Mouse (Mus musculus) lung, embryonic 14.5 days (tissue): Measurements from ENCODE around the gene Fam219a. TPM values are rescaled to one million over a fixed set of nuclear protein-coding genes. Genes with fewer than 3 reads are reported as not detected.

Source experiments
- ATAC-seq: fragments of 200-750 bp; cut with Nextera tagmentation; 2 replicates; pipeline ENCODE4 v1.8.0; 2017; ENCODE audit warnings: mild to moderate bottlenecking, moderate TSS enrichment, moderate library complexity; ENCODE audit not compliant: insufficient read depth
- DNase-seq: peaks from one replicate; pipeline ENCODE4 v3.0.0-alpha.2; 2015
- H3K27ac ChIP-seq: fragments of 300-500 bp; sonication (generic); 2 replicates; pipeline ENCODE4 v1.5.1; 2014; ENCODE audit warnings: low read depth, mild to moderate bottlenecking, moderate library complexity
- H3K27me3 ChIP-seq: fragments of 300-500 bp; sonication (generic); 2 replicates; pipeline ENCODE4 v1.6.1; 2014; ENCODE audit warnings: low read length, control low read depth; ENCODE audit not compliant: insufficient read depth
- H3K36me3 ChIP-seq: fragments of 300-500 bp; sonication (generic); 2 replicates; pipeline ENCODE4 v1.6.1; 2014; ENCODE audit warnings: control low read depth; ENCODE audit not compliant: insufficient read depth
- H3K4me1 ChIP-seq: fragments of 300-500 bp; sonication (generic); 2 replicates; pipeline ENCODE4 v1.6.1; 2014; ENCODE audit warnings: antibody characterized with exemption, control low read depth; ENCODE audit not compliant: insufficient read depth
- H3K4me2 ChIP-seq: fragments of 300-500 bp; sonication (generic); 2 replicates; pipeline ENCODE4 v1.6.1; 2014; ENCODE audit warnings: mild to moderate bottlenecking
- H3K4me3 ChIP-seq: fragments of 300-500 bp; sonication (generic); 2 replicates; pipeline ENCODE4 v1.5.1; 2014; ENCODE audit warnings: low read depth, low read length
- H3K9ac ChIP-seq: fragments of 300-500 bp; sonication (generic); 2 replicates; pipeline ENCODE4 v1.6.1; 2014
- H3K9me3 ChIP-seq: fragments of 300-500 bp; sonication (generic); 2 replicates; pipeline ENCODE4 v1.6.1; 2016; ENCODE audit warnings: low read depth, low read length, control low read depth
- CTCF ChIP-seq: IDR thresholded peaks from 2 replicates; pipeline ENCODE4 v1.5.1; 2016; ENCODE audit warnings: antibody characterized with exemption, low read depth
- WGBS: fragments of 180-500 bp; shearing (Covaris S2); extraction: QIAGEN DNeasy Blood & Tissue Kit; methylation state at CpG from one replicate; pipeline ENCODE4 v1.1.7; 2014; 5-methylcytosine and 5-hydroxymethylcytosine counted together
- polyA plus RNA-seq: library from polyadenylated mRNA; unstranded; fragments of >200 nt; fragmentation: Nextera tagmentation; extraction: Ambion mirVana; gene quantifications from 2 replicates; pipeline ENCODE4 v1.2.1, GENCODE M21; 2014

The Fam219a gene
- polyA plus RNA-seq, 1 experiment from 2014 or later: 2.0 TPM

DNA sequence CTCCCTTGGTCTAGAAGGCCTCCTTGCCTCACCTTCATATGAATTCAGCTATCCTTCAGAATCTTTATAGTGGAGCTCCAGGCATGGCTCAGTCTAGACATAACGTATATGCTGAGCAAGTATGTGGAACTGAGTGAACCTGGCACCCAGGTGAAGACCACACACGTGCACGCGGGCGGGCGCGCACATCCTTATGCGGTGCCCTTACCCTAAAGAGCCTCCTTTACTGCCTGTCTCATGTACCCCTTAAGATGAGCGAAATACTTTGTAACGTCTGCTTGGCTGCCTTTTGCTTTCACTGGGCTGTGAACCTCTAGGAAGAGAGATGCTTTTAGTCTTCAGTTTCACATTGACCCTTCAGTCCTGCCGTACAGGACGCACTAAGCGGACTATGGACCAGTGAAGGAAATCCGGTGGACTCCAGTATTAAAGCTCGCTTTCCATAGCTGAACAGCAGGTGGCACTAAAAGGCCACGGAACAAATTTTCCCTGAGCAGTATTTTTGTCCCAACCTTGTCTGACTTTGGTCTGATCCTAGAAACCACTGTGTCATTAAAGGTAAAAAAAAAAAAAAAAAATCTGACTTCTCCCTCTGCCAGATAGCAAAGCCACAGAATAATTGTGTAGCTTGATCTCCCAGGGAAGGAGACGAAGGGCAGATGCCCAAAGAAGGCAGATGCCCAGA lies 100.8 kb downstream of the Fam219a start:
- WGBS: 58% methylated on average over 17 of the region's 17 CpGs
- no peaks in the 10 kb centered on the region for H3K36me3 ChIP-seq
- no peak overlapping the region for H3K27ac ChIP-seq
- no peak overlapping the region for H3K9ac ChIP-seq
- H3K9me3 ChIP-seq: no peaks in the 10 kb centered on the region
- no peak for ATAC-seq
- no peak overlapping the region for H3K4me2 ChIP-seq
- H3K4me3 ChIP-seq: no peak overlapping the region
- TF ChIP-seq CTCF: peak; percentile 70
- no peaks in the 10 kb centered on the region for H3K4me1 ChIP-seq
- peak; percentile 87 for DNase-seq
- H3K27me3 ChIP-seq: no peaks in the 10 kb centered on the region

Other genes starting within 250 kb of the Fam219a start
- gene Ubap1, start 220.5 kb downstream of the Fam219a start, polyA plus RNA-seq: 47.7 and 53.8 TPM in 2 replicates
- gene Kif24, start 104.7 kb downstream of the Fam219a start, polyA plus RNA-seq: 8.1 and 8.6 TPM in 2 replicates
- 55.1 and 59.7 TPM in 2 replicates for gene Nudt2, start 104.4 kb downstream of the Fam219a start, polyA plus RNA-seq
- 3.3 and 3.6 TPM in 2 replicates for gene AI464131, start 66.5 kb downstream of the Fam219a start, polyA plus RNA-seq
- 0.46 and 0.92 TPM in 2 replicates for gene 1110017D15Rik, start 52.2 kb downstream of the Fam219a start, polyA plus RNA-seq
- gene Dnaic1, start 237 bp upstream of the Fam219a start, polyA plus RNA-seq: 2.7 and 3.1 TPM in 2 replicates
- gene Enho, start 70.8 kb upstream of the Fam219a start, polyA plus RNA-seq: 11.5 and 15.4 TPM in 2 replicates
- gene Cntfr, start 127.6 kb upstream of the Fam219a start, polyA plus RNA-seq: 8.2 and 9.6 TPM in 2 replicates
- gene Il11ra1, start 130.5 kb upstream of the Fam219a start, polyA plus RNA-seq: 111 and 129 TPM in 2 replicates
- 87.1 and 90.3 TPM in 2 replicates for gene Rpp25l, start 144.0 kb upstream of the Fam219a start, polyA plus RNA-seq
- gene Dctn3, start 153.6 kb upstream of the Fam219a start, polyA plus RNA-seq: 103 and 106 TPM in 2 replicates
- not detected in 2 replicates for gene Arid3c, start 161.6 kb upstream of the Fam219a start, polyA plus RNA-seq
- 25.6 and 26.9 TPM in 2 replicates for gene Galt, start 185.7 kb upstream of the Fam219a start, polyA plus RNA-seq
- gene Sigmar1, start 186.6 kb upstream of the Fam219a start, polyA plus RNA-seq: 82.5 and 94.6 TPM in 2 replicates
- gene Ccl27a, start 204.7 kb upstream of the Fam219a start, polyA plus RNA-seq: 28.2 and 30.0 TPM in 2 replicates